Mouse (Mus musculus) C2C12 (cell line): ENCODE results near the gene Rag1. TPM values are rescaled to one million over a fixed set of nuclear protein-coding genes. Genes with fewer than 3 reads are reported as not detected.

Source experiments
- H3K27me3 ChIP-seq: one replicate; pipeline ENCODE4 v1.6.1; 2011; ENCODE audit not compliant: control insufficient read depth, insufficient read depth, insufficient read length
- H3K36me3 ChIP-seq: one replicate; pipeline ENCODE4 v1.6.1; 2011; ENCODE audit not compliant: control insufficient read depth, insufficient read depth
- H3K4me3 ChIP-seq: one replicate; pipeline ENCODE4 v1.5.1; 2011; ENCODE audit warnings: mild to moderate bottlenecking, control low read depth; ENCODE audit not compliant: poor library complexity, insufficient read depth, severe bottlenecking
- H3K79me2 ChIP-seq: one replicate; pipeline ENCODE4 v1.6.1; 2011; ENCODE audit not compliant: control insufficient read depth, insufficient read depth
- H3K79me3 ChIP-seq: one replicate; pipeline ENCODE4 v1.6.1; 2011; ENCODE audit warnings: low read depth, control low read depth
- H3ac ChIP-seq: one replicate; pipeline ENCODE3; 2011; ENCODE audit warnings: low read depth; ENCODE audit not compliant: control insufficient read depth, insufficient read length
- CEBPB ChIP-seq: IDR thresholded peaks from one replicate; pipeline ENCODE4 v1.6.1; 2011; ENCODE audit warnings: low read depth, mild to moderate bottlenecking, control low read depth, moderate library complexity
- CTCF ChIP-seq: IDR thresholded peaks from one replicate; pipeline ENCODE4 v1.5.1; 2011; ENCODE audit not compliant: control insufficient read depth, insufficient read depth, insufficient read length
- FOSL1 ChIP-seq: IDR thresholded peaks from one replicate; pipeline ENCODE4 v1.8.0; 2011; ENCODE audit warnings: mild to moderate bottlenecking, low read length; ENCODE audit not compliant: poor library complexity, insufficient read depth, severe bottlenecking
- MAX ChIP-seq: IDR thresholded peaks from one replicate; pipeline ENCODE4 v1.6.1; 2011; ENCODE audit warnings: mild to moderate bottlenecking, control low read depth
- MYOD1 ChIP-seq: IDR thresholded peaks from one replicate; pipeline ENCODE4 v1.6.1; 2011; ENCODE audit warnings: low read depth; ENCODE audit not compliant: control insufficient read depth, insufficient read length
- MYOG ChIP-seq: IDR thresholded peaks from one replicate; pipeline ENCODE4 v1.6.1; 2011; ENCODE audit not compliant: control insufficient read depth, insufficient read length; ENCODE audit errors: extremely low read depth
- USF1 ChIP-seq: IDR thresholded peaks from one replicate; pipeline ENCODE4 v1.6.1; 2011; ENCODE audit warnings: low read depth, mild to moderate bottlenecking, control low read depth, moderate library complexity
- long read RNA-seq, 2 experiments: library from polyadenylated mRNA; unstranded; transcript quantifications; one replicate each; pipeline ENCODE4 v2.0.0; 2019 to 2020
- polyA plus RNA-seq: library from polyadenylated mRNA; unstranded; fragments of >200 nt; fragmentation: generic; extraction: Trizol; gene quantifications from one replicate; pipeline ENCODE4 v1.2.1, GENCODE M21; 2012; ENCODE audit warnings: missing spikeins

Gene Rag1
- polyA plus RNA-seq = not detected
- long read RNA-seq, experiment 1 = 0 reads
- long read RNA-seq, experiment 2 = 0 reads

DNA sequence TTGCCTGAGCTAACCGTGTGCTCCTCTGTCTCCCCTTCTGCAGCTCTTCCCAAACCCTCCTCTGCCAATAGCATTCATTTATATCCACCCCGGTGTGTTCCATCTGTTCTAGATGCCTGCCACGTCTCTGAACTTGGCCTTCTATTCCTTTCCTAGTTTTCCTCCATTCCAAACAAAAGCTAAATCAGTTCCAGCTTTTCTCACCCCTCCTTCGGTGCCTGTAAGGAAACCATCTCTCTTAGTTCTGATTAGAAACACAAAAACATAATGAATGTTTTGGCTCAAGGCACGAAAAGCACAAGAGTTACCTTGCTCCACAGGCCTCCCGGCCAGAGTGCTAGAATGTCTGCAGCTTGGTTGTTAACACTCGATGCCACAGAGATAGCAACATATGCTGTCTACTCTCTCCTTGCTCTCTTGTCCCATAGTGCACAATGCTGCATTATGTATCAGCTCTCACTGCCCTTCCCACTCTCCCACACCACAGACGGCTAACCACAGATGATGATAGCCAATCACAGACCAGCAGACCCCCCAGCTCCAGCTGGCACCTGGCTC is at the start of gene Rag1, which contains the start of gene B230118H07Rik:
TSS of gene Rag1 (minus strand) at position 388 of the 558 bp plus-strand sequence.
TSS of gene B230118H07Rik (minus strand) at position 419 of the 558 bp plus-strand sequence.
- Histone ChIP-seq H3K36me3 (no peaks in the 10 kb centered on the region), H3ac (no peak within 1 kb of the TSS), H3K27me3 (peaks cover 12% of the 10 kb centered on the region), H3K4me3 (no peak within 1 kb of the TSS), H3K79me3 (no peaks in the 10 kb centered on the region), H3K79me2 (no peaks in the 10 kb centered on the region)
- TF ChIP-seq USF1 = no peak
- no peak for TF ChIP-seq MYOG
- no peak for TF ChIP-seq CTCF
- no peak for TF ChIP-seq CEBPB

DNA sequence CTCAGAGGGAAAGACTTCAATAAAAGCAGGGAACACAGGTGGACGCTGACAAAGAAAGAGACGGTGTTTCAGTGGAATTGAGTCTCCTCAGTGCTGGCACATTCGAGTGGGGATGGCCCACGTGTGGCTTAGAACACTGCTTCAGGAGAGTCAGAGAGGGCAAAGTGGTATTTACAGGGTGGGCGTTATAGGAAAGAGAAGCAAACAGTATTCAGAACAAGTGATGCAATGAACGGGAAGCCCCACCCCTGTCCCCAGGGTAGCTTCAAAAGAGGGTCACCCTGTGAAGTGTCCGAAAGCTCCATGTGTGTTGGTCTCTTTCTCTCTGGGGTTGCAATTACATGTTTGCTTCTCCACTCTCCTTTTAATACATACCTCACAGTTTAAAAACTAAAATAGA is 46.3 kb upstream of the Rag1 start:
- Histone ChIP-seq H3K36me3 (peaks cover 70% of the 10 kb centered on the region), H3K79me3 (no peaks in the 10 kb centered on the region), H3K27me3 (no peaks in the 10 kb centered on the region), H3ac (no peak overlapping the region), H3K4me3 (no peak overlapping the region), H3K79me2 (no peaks in the 10 kb centered on the region)
- TF ChIP-seq MYOG (no peak), CEBPB (no peak), CTCF (no peak), MAX (no peak), MYOD1 (no peak), FOSL1 (no peak), USF1 (no peak)

DNA sequence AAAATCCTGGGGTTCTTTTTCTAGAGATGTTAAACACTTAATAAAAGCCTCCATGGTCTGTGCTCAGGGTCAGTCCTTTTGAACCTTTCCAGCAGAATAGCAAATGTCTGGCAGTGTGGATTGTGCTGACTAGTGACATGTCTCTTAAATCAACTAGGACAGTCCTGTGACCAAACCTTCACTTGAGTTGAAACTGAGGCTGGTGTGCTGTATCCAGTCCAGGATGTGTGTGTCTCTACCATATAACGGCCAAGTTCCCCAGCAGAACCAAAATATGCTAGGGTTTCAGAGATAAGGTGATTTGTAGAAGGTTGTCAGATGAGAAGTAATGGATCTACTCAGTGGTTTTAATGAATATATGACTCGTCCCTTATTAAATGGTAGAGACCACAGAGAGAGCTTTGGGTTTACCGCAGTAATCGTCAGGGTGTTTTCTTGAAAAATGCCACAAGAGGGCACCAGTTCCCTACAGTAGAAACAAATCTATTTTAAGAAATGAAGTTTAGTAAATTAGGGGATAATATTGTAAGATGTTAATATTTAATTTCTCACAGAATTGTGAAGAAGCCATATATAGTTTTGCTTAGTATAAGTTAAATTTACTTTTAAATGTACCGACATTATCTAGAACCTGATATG is 44.4 kb upstream of the Rag1 start:
- no peaks in the 10 kb centered on the region for H3K79me2 ChIP-seq
- no peaks in the 10 kb centered on the region for H3K79me3 ChIP-seq
- H3K4me3 ChIP-seq = no peak overlapping the region
- TF ChIP-seq MAX (no peak), USF1 (no peak), MYOD1 (no peak)
- H3ac ChIP-seq = no peak overlapping the region
- H3K27me3 ChIP-seq = no peaks in the 10 kb centered on the region
- H3K36me3 ChIP-seq = peaks cover 77% of the 10 kb centered on the region

DNA sequence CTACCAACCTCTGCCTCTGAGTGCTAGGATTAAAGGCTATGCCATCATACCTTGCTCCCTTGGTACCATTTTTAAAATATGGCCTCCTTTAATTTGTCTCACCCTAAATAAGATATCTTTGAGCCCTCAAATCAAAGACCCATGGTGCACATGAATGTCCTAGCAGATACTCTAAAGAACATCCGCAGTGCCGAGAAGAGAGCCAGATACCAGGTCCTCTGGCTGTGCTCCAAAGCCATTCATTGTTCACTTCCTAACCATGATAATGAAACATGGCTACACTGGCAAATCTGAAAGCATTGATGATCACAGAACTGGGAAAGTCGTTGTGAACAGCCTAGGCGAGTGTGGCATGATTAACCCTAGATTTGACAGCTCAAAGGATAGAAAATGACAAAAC is 43.7 kb upstream of the Rag1 start:
- Histone ChIP-seq H3K79me2 (no peaks in the 10 kb centered on the region), H3ac (no peak overlapping the region), H3K27me3 (no peaks in the 10 kb centered on the region), H3K4me3 (no peak overlapping the region), H3K79me3 (no peaks in the 10 kb centered on the region), H3K36me3 (peaks cover 70% of the 10 kb centered on the region)
- TF ChIP-seq USF1 = no peak
- no peak for TF ChIP-seq CTCF

DNA sequence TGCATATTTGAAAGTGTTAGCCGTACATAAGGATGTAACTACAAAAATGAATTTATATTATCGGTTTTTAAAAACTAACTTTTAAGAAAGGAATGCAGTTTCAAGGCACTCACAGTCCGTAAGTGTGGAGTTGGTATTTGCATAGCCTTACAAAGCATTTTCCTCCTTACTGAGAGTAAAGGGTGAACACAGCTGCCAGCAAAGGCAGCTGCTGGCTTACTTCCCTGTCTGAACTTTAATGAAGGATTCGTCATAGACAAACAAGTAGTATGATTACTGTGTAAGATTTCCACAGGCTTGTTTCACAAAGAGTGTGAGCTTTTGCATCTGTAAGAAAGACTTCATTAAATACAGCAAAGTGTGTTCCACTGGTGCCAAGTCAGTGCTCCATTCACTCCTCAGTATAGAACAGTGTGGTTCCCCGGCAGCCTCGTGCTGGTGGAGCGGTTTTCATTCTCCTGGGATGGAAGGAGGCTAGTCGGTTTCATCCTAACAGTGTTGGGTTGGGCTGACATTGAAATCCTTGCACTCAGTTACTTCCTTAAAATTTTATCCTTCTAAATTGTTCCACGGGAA is 41.0 kb upstream of the Rag1 start:
- no peaks in the 10 kb centered on the region for H3K27me3 ChIP-seq
- no peak overlapping the region for H3ac ChIP-seq
- no peaks in the 10 kb centered on the region for H3K79me2 ChIP-seq
- H3K36me3 ChIP-seq = peaks cover 73% of the 10 kb centered on the region
- no peaks in the 10 kb centered on the region for H3K79me3 ChIP-seq
- no peak for TF ChIP-seq MAX
- TF ChIP-seq USF1 = no peak
- no peak for TF ChIP-seq MYOG
- no peak for TF ChIP-seq CEBPB
- TF ChIP-seq CTCF = no peak
- TF ChIP-seq MYOD1 = no peak
- TF ChIP-seq FOSL1 = no peak
- no peak overlapping the region for H3K4me3 ChIP-seq

DNA sequence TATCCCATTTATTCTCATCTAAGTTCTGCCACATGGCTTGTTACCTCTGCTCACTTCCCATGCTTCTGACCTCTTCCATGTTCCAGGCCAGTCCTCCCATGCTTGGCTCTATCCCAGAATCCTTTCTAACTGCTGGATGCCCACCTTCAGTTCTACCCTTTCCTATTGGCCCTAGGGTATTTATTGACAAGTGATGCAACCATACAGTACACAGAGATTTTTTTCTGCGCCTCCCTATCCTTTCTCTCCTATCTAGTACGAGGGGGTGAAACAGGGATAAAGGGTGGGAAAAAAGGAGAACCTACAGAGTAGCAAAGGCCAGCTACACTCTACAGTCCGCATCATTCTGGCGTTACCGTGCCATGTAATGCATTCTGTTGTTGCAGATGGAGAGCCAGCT is 38.7 kb upstream of the Rag1 start:
- peaks cover 77% of the 10 kb centered on the region for H3K36me3 ChIP-seq
- peaks cover 2% of the 10 kb centered on the region for H3K79me3 ChIP-seq
- H3K4me3 ChIP-seq = no peak overlapping the region
- no peak for TF ChIP-seq USF1
- TF ChIP-seq MYOG = no peak
- TF ChIP-seq MAX = no peak
- no peak for TF ChIP-seq CEBPB
- no peak for TF ChIP-seq FOSL1
- TF ChIP-seq CTCF = no peak
- H3K27me3 ChIP-seq = no peaks in the 10 kb centered on the region
- H3ac ChIP-seq = no peak overlapping the region
- peaks cover 6% of the 10 kb centered on the region for H3K79me2 ChIP-seq
